Mouse (Mus musculus): ENCODE measurements around the gene Gm12888.
"Not testable (repeated sequence)": the region's sequence is repeated elsewhere in the genome, so short reads cannot be mapped to it uniquely, and the experiment has no call there.

The Gm12888 gene

GRCm38 (mm10) chr4:121324817-121325216 is at the start of gene Gm12888:
Gm12888 (minus strand) TSS chr4:121324917.
- not testable (repeated sequence) for DNase-seq (ENCODE audit: low read depth, low spot score)

Measured in telencephalon, adult 2 months (tissue).